Mouse (Mus musculus) olfactory bulb, adult 2 months (tissue): ENCODE data around the gene Arhgap17. TPM values are rescaled to one million over a fixed set of nuclear protein-coding genes. Genes with fewer than 3 reads are reported as not detected.

ENCODE experiments used
- H3K27ac ChIP-seq: fragments of 200-500 bp; 2 replicates; pipeline ENCODE4 v1.5.1; 2012; ENCODE audit warnings: low read depth, low read length; ENCODE audit not compliant: insufficient read depth
- H3K4me1 ChIP-seq: fragments of 200-500 bp; 2 replicates; pipeline ENCODE4 v1.6.1; 2012; ENCODE audit warnings: low read length; ENCODE audit not compliant: control insufficient read depth, insufficient read depth
- H3K4me3 ChIP-seq: fragments of 200-500 bp; 2 replicates; pipeline ENCODE4 v1.5.1; 2012; ENCODE audit warnings: mild to moderate bottlenecking, low read depth, low read length, moderate library complexity; ENCODE audit not compliant: insufficient read depth
- CTCF ChIP-seq: fragments of 200-500 bp; IDR thresholded peaks from 2 replicates; pipeline ENCODE4 v1.5.1; 2012; ENCODE audit warnings: low read depth, mild to moderate bottlenecking, low read length, moderate library complexity; ENCODE audit not compliant: insufficient read depth
- POLR2A ChIP-seq: fragments of 200-500 bp; IDR thresholded peaks from 2 replicates; pipeline ENCODE4 v1.6.1; 2012; ENCODE audit warnings: mild to moderate bottlenecking, low read depth, low read length, moderate library complexity; ENCODE audit not compliant: insufficient read depth
- WGBS: fragments of 180-500 bp; shearing (Covaris S2); methylation state at CpG from one replicate; pipeline ENCODE4 v1.1.7; 2018; 5-methylcytosine and 5-hydroxymethylcytosine counted together
- polyA plus RNA-seq: library from polyadenylated mRNA; stranded (reverse); fragments of >200 nt; gene quantifications from 2 replicates; pipeline ENCODE4 v1.2.4, GENCODE M21; 2012; ENCODE audit warnings: low replicate concordance; ENCODE audit not compliant: missing spikeins, insufficient read depth, insufficient read length

Arhgap17 gene
- polyA plus RNA-seq, 1 experiment: not detected

- H3K4me3 ChIP-seq: no peak overlapping the region
- H3K27ac ChIP-seq: no peak overlapping the region
- H3K4me1 ChIP-seq: peaks cover 17% of the 10 kb centered on the region
- WGBS: 63% methylated on average over 3 of the region's 3 CpGs
- no peak for TF ChIP-seq CTCF
- TF ChIP-seq POLR2A: no peak
Measured at GRCm38 (mm10) chr7:123371501-123371900, 1.8 kb upstream of the Arhgap17 start.

- 51% methylated on average over 9 of the region's 9 CpGs for WGBS
- TF ChIP-seq CTCF (no peak), POLR2A (no peak)
- H3K4me1 ChIP-seq: peaks cover 19% of the 10 kb centered on the region
- peak overlapping the region; percentile 63 for H3K4me3 ChIP-seq
- H3K27ac ChIP-seq: no peak overlapping the region
Measured at GRCm38 (mm10) chr7:123370700-123371099, 985 bp upstream of the Arhgap17 start.

GRCm38 (mm10) chr7:123368778-123369746 lies 653 bp downstream of the Arhgap17 start:
- 2% methylated on average over 51 of the region's 51 CpGs for WGBS
- H3K27ac ChIP-seq: peak overlapping the region; percentile 27; the same call in 1 of the 2 replicates
- peak overlapping the region; percentile 63 for H3K4me3 ChIP-seq
- peaks cover 19% of the 10 kb centered on the region for H3K4me1 ChIP-seq
- TF ChIP-seq POLR2A (no peak), CTCF (no peak)

- no peak for TF ChIP-seq CTCF
- no peak for TF ChIP-seq POLR2A
- 74% methylated on average over 2 of the region's 2 CpGs for WGBS
- Histone ChIP-seq H3K27ac (no peak overlapping the region), H3K4me3 (no peak overlapping the region), H3K4me1 (peaks cover 19% of the 10 kb centered on the region)
Measured at GRCm38 (mm10) chr7:123368187-123368586, 1.5 kb downstream of the Arhgap17 start.

- no peak for TF ChIP-seq CTCF
- TF ChIP-seq POLR2A: no peak
- H3K27ac ChIP-seq: peak overlapping the region; percentile 71; the same call in 1 of the 2 replicates
- H3K4me1 ChIP-seq: peaks cover 19% of the 10 kb centered on the region
- WGBS: 58% methylated on average over 16 of the region's 16 CpGs
- H3K4me3 ChIP-seq: no peak overlapping the region
Measured at GRCm38 (mm10) chr7:123367218-123368150, 2.2 kb downstream of the Arhgap17 start.

- TF ChIP-seq POLR2A: no peak
- TF ChIP-seq CTCF: no peak
- H3K4me3 ChIP-seq: no peak overlapping the region
Measured at GRCm38 (mm10) chr7:123366806-123367205, 2.9 kb downstream of the Arhgap17 start.

GRCm38 (mm10) chr7:123365876-123366741 lies 3.6 kb downstream of the Arhgap17 start:
- no peak for TF ChIP-seq POLR2A
- TF ChIP-seq CTCF: no peak
- peaks cover 19% of the 10 kb centered on the region for H3K4me1 ChIP-seq
- H3K4me3 ChIP-seq: no peak overlapping the region
- WGBS: 51% methylated on average over 7 of the region's 7 CpGs
- peak overlapping the region; percentile 71; the same call in 1 of the 2 replicates for H3K27ac ChIP-seq

More at GRCm38 (mm10) chr7:123366806-123367205, 2.9 kb downstream of the Arhgap17 start:
- Histone ChIP-seq H3K27ac (peak overlapping the region; percentile 71; the same call in 1 of the 2 replicates), H3K4me1 (peaks cover 19% of the 10 kb centered on the region)
- WGBS: 36% methylated on average over 8 of the region's 8 CpGs

- H3K27ac ChIP-seq: no peak overlapping the region
- peaks cover 11% of the 10 kb centered on the region for H3K4me1 ChIP-seq
- TF ChIP-seq CTCF: no peak
- no peak overlapping the region for H3K4me3 ChIP-seq
- 79% methylated on average over 8 of the region's 8 CpGs for WGBS
Measured at GRCm38 (mm10) chr7:123363971-123364370, 5.7 kb downstream of the Arhgap17 start.
